ENCODE assay signal across 1 mouse cellular context in the genomic region with DNA sequence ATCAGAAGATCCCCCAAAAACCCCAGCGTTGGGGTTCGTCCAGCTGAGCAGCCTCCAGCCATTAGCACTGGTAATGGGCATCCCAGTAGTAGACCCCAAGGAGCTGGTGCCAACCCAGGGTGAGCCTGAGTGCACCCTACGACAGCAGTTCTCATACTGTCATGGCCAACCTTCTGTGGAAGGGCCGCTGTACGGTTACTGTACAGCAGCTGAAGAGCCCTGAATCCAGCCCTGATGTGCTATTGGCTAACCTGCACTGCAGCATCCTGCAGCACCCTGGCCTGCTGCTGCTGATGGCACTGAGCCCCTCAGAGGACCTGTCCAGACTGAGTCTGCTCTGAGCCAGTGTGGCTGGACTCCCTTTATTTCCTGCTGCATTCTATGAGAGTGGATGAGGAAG. TPM values are rescaled to one million over a fixed set of nuclear protein-coding genes. Genes with fewer than 3 reads are reported as not detected.
"Had no signal": no experiment of that assay in that cellular context is flagged by ENCODE, and none has a peak within 500 bp of the region (broad histone marks: within the 10 kb centered on the region; RNA-seq: fewer than 3 reads in every experiment).

No protein-coding gene starts in this region.

RNA-seq across cellular contexts. Expression of a gene that starts 53.9 kb away (rescaled TPM):
- polyA plus RNA-seq: myocyte had no signal
